Mouse (Mus musculus): ENCODE measurements around the gene Hoxd13. TPM values are rescaled to one million over a fixed set of nuclear protein-coding genes. Genes with fewer than 3 reads are reported as not detected.
A peak's percentile ranks its signal among the peaks of the same experiment; 100 is the strongest.

Hoxd13 gene
- polyA plus RNA-seq, 1 experiment from 2014 or later: not detected

- WGBS: 12% methylated on average over 8 of the region's 8 CpGs
- DNase-seq (ENCODE audit: low spot score) (no peak), ATAC-seq (replicated peaks; ENCODE audit: low FRiP score, low read depth) (no peak)
- Histone ChIP-seq H3K9ac (ENCODE audit: low read depth, low read length) (peak overlapping the region; percentile 100), H3K27me3 (ENCODE audit: insufficient read depth, low read length) (no peaks in the 10 kb centered on the region), H3K27ac (peak overlapping the region; percentile 94), H3K4me1 (replicated peaks; ENCODE audit: insufficient read depth, low read length) (peaks cover 6% of the 10 kb centered on the region), H3K9me3 (replicated peaks; ENCODE audit: low read length) (no peaks in the 10 kb centered on the region), H3K4me2 (ENCODE audit: low read length) (peak overlapping the region; percentile 90), H3K4me3 (replicated peaks; ENCODE audit: low read depth, low read length) (peak overlapping the region; percentile 82), H3K36me3 (ENCODE audit: insufficient read depth, low read length) (0 out of 2 replicates have a peak, but pooled peaks cover 10% of the 10 kb centered on the region)
- TF ChIP-seq CTCF (IDR thresholded peaks at IDR 0.05; ENCODE audit: low read depth): no peak
Observed at GRCm38 (mm10) chr2:74690338-74690716, 22.2 kb downstream of the Hoxd13 start.

GRCm38 (mm10) chr2:74691022-74691951 lies 23.2 kb downstream of the Hoxd13 start, which contains the start of gene Hoxd10:
TSS of gene Hoxd10 (plus strand) at chr2:74691924.
- peak; percentile 97 for DNase-seq (ENCODE audit: low spot score)

GRCm38 (mm10) chr2:74691995-74692807 lies 24.1 kb downstream of the Hoxd13 start:
- 6% methylated on average over 35 of the region's 35 CpGs for WGBS
- Histone ChIP-seq H3K4me2 (ENCODE audit: low read length) (peak overlapping the region; percentile 90), H3K27me3 (ENCODE audit: insufficient read depth, low read length) (no peaks in the 10 kb centered on the region), H3K9me3 (replicated peaks; ENCODE audit: low read length) (no peaks in the 10 kb centered on the region), H3K9ac (ENCODE audit: low read depth, low read length) (peak overlapping the region; percentile 100), H3K27ac (peak overlapping the region; percentile 97), H3K36me3 (ENCODE audit: insufficient read depth, low read length) (0 out of 2 replicates have a peak, but pooled peaks cover 7% of the 10 kb centered on the region), H3K4me3 (replicated peaks; ENCODE audit: low read depth, low read length) (peak overlapping the region; percentile 82), H3K4me1 (replicated peaks; ENCODE audit: insufficient read depth, low read length) (peaks cover 11% of the 10 kb centered on the region)
- TF ChIP-seq CTCF (IDR thresholded peaks at IDR 0.05; ENCODE audit: low read depth): no peak
- DNase-seq (ENCODE audit: low spot score) (no peak), ATAC-seq (replicated peaks; ENCODE audit: low FRiP score, low read depth) (peak; percentile 31; the same call in 1 of the 2 replicates)

More at GRCm38 (mm10) chr2:74691022-74691951, 23.2 kb downstream of the Hoxd13 start, which contains the start of gene Hoxd10:
- H3K36me3 ChIP-seq (ENCODE audit: insufficient read depth, low read length): 0 out of 2 replicates have a peak, but pooled peaks cover 10% of the 10 kb centered on the region
- peaks cover 11% of the 10 kb centered on the region for H3K4me1 ChIP-seq (replicated peaks; ENCODE audit: insufficient read depth, low read length)
- peak; percentile 63 for TF ChIP-seq CTCF (IDR thresholded peaks at IDR 0.05; ENCODE audit: low read depth)
- 2% methylated on average over 56 of the region's 56 CpGs for WGBS
- peak within 1 kb of the TSS; percentile 90 for H3K4me2 ChIP-seq (ENCODE audit: low read length)
- H3K27me3 ChIP-seq (ENCODE audit: insufficient read depth, low read length): no peaks in the 10 kb centered on the region
- H3K27ac ChIP-seq: peak within 1 kb of the TSS; percentile 97
- peak; percentile 80 for ATAC-seq (replicated peaks; ENCODE audit: low FRiP score, low read depth)
- H3K4me3 ChIP-seq (replicated peaks; ENCODE audit: low read depth, low read length): peak within 1 kb of the TSS; percentile 82
- H3K9ac ChIP-seq (ENCODE audit: low read depth, low read length): peak within 1 kb of the TSS; percentile 100
- H3K9me3 ChIP-seq (replicated peaks; ENCODE audit: low read length): no peaks in the 10 kb centered on the region

- no peak for ATAC-seq (replicated peaks; ENCODE audit: low FRiP score, low read depth)
- DNase-seq (ENCODE audit: low spot score): no peak
- Histone ChIP-seq H3K27me3 (ENCODE audit: insufficient read depth, low read length) (no peaks in the 10 kb centered on the region), H3K9ac (ENCODE audit: low read depth, low read length) (peak overlapping the region; percentile 100), H3K27ac (peak overlapping the region; percentile 97), H3K36me3 (ENCODE audit: insufficient read depth, low read length) (0 out of 2 replicates have a peak, but pooled peaks cover 5% of the 10 kb centered on the region), H3K4me3 (replicated peaks; ENCODE audit: low read depth, low read length) (peak overlapping the region; percentile 82), H3K9me3 (replicated peaks; ENCODE audit: low read length) (no peaks in the 10 kb centered on the region), H3K4me2 (ENCODE audit: low read length) (peak overlapping the region; percentile 90), H3K4me1 (replicated peaks; ENCODE audit: insufficient read depth, low read length) (peaks cover 11% of the 10 kb centered on the region)
- no peak for TF ChIP-seq CTCF (IDR thresholded peaks at IDR 0.05; ENCODE audit: low read depth)
- WGBS: 12% methylated on average over 20 of the region's 20 CpGs
Observed at GRCm38 (mm10) chr2:74692808-74693431, 24.8 kb downstream of the Hoxd13 start.

GRCm38 (mm10) chr2:74693432-74693827 lies 25.3 kb downstream of the Hoxd13 start:
- H3K9me3 ChIP-seq (replicated peaks; ENCODE audit: low read length): no peaks in the 10 kb centered on the region
- no peak for TF ChIP-seq CTCF (IDR thresholded peaks at IDR 0.05; ENCODE audit: low read depth)
- peaks cover 11% of the 10 kb centered on the region for H3K4me1 ChIP-seq (replicated peaks; ENCODE audit: insufficient read depth, low read length)
- peak overlapping the region; percentile 90 for H3K4me2 ChIP-seq (ENCODE audit: low read length)
- 0 out of 2 replicates have a peak, but pooled peaks cover 5% of the 10 kb centered on the region for H3K36me3 ChIP-seq (ENCODE audit: insufficient read depth, low read length)
- DNase-seq (ENCODE audit: low spot score) (no peak), ATAC-seq (replicated peaks; ENCODE audit: low FRiP score, low read depth) (no peak)
- H3K9ac ChIP-seq (ENCODE audit: low read depth, low read length): peak overlapping the region; percentile 100
- H3K4me3 ChIP-seq (replicated peaks; ENCODE audit: low read depth, low read length): peak overlapping the region; percentile 82
- peak overlapping the region; percentile 97 for H3K27ac ChIP-seq
- WGBS: 27% methylated on average over 4 of the region's 4 CpGs
- no peaks in the 10 kb centered on the region for H3K27me3 ChIP-seq (ENCODE audit: insufficient read depth, low read length)

All from kidney, postnatal 0 days (tissue).